Mouse (Mus musculus) MEL (cell line): ENCODE data around the gene Cactin. TPM values are rescaled to one million over a fixed set of nuclear protein-coding genes. Genes with fewer than 3 reads are reported as not detected.

Source experiments
- DNase-seq: peaks from one replicate; pipeline ENCODE4 v3.0.0; 2011; ENCODE audit warnings: low read depth, low spot score
- H3K27ac ChIP-seq: 2 replicates; pipeline ENCODE4 v1.5.1; 2012; ENCODE audit warnings: low read depth, mild to moderate bottlenecking, control low read depth, low read length, moderate library complexity; ENCODE audit not compliant: control insufficient read depth
- H3K27me3 ChIP-seq, 2 experiments: fragments of 150-350 bp in 1 of 2; sonication (generic) in 1 of 2; 2 replicates each; pipeline ENCODE4 v1.6.1; 2012; ENCODE audit warnings: low read length in 2 of 2, mild to moderate bottlenecking in 2 of 2, improper control_type of control experiment in 1 of 2, moderate library complexity in 1 of 2; ENCODE audit not compliant: insufficient read depth in 2 of 2, control insufficient read depth in 1 of 2
- H3K36me3 ChIP-seq, 2 experiments: 2 replicates each; pipeline ENCODE4 v1.6.1; 2012 to 2014; ENCODE audit warnings: low read length in 2 of 2, improper control_type of control experiment in 1 of 2, inconsistent platforms in 1 of 2, mild to moderate bottlenecking in 1 of 2; ENCODE audit not compliant: insufficient read depth in 2 of 2, control insufficient read depth in 1 of 2
- H3K4me1 ChIP-seq, 2 experiments: fragments of 150-350 bp in 1 of 2; sonication (generic) in 1 of 2; 2 replicates each; pipeline ENCODE4 v1.6.1; 2012; ENCODE audit warnings: low read length in 2 of 2, improper control_type of control experiment in 1 of 2, mild to moderate bottlenecking in 1 of 2; ENCODE audit not compliant: insufficient read depth in 2 of 2, control insufficient read depth in 1 of 2
- H3K4me3 ChIP-seq, 2 experiments: fragments of 150-350 bp in 1 of 2; sonication (generic) in 1 of 2; 2 replicates each; pipeline ENCODE4 v1.5.1; 2012; ENCODE audit warnings: low read depth in 2 of 2, low read length in 2 of 2, mild to moderate bottlenecking in 2 of 2, moderate library complexity in 2 of 2, control low read depth in 1 of 2, improper control_type of control experiment in 1 of 2; ENCODE audit not compliant: control insufficient read depth in 1 of 2, insufficient read depth in 1 of 2
- H3K79me2 ChIP-seq: 2 replicates; pipeline ENCODE4 v1.6.1; 2012; ENCODE audit warnings: mild to moderate bottlenecking, low read length, moderate library complexity; ENCODE audit not compliant: control insufficient read depth, poor library complexity, insufficient read depth
- H3K9ac ChIP-seq: 2 replicates; pipeline ENCODE4 v1.6.1; 2012; ENCODE audit warnings: low read depth, mild to moderate bottlenecking, control low read depth, low read length, moderate library complexity; ENCODE audit not compliant: control insufficient read depth, poor library complexity, severe bottlenecking
- H3K9me3 ChIP-seq: fragments of 150-350 bp; sonication (generic); replicated peaks from 2 replicates; pipeline ENCODE4 v1.6.1; 2012; ENCODE audit warnings: mild to moderate bottlenecking, low read length, improper control_type of control experiment, moderate library complexity; ENCODE audit not compliant: insufficient read depth
- BHLHE40 ChIP-seq: IDR thresholded peaks from 2 replicates; pipeline ENCODE4 v1.6.1; 2012; ENCODE audit warnings: low read depth, mild to moderate bottlenecking, inconsistent platforms, low read length, improper control_type of control experiment, borderline replicate concordance
- EP300 ChIP-seq, 2 experiments: IDR thresholded peaks; 2 replicates each; pipeline ENCODE4 v1.6.1; 2011; ENCODE audit warnings: improper control_type of control experiment in 2 of 2, low read length in 2 of 2, low read depth in 1 of 2, mild to moderate bottlenecking in 1 of 2
- ETS1 ChIP-seq: IDR thresholded peaks from 2 replicates; pipeline ENCODE4 v1.6.1; 2012; ENCODE audit warnings: low read depth, mild to moderate bottlenecking, inconsistent platforms, low read length, improper control_type of control experiment, moderate library complexity
- GABPA ChIP-seq: IDR thresholded peaks from 2 replicates; pipeline ENCODE4 v1.6.1; 2012; ENCODE audit warnings: low read depth, mild to moderate bottlenecking, inconsistent platforms, low read length, improper control_type of control experiment, moderate library complexity
- KAT2A ChIP-seq: conservative IDR thresholded peaks from 2 replicates; pipeline ENCODE4 v1.6.1; 2012; ENCODE audit warnings: low read depth, low read length, improper control_type of control experiment, inconsistent platforms
- MAFK ChIP-seq: IDR thresholded peaks from 2 replicates; pipeline ENCODE4 v1.6.1; 2011; ENCODE audit warnings: low read depth, mild to moderate bottlenecking, low read length, improper control_type of control experiment, borderline replicate concordance
- MAX ChIP-seq: IDR thresholded peaks from 2 replicates; pipeline ENCODE4 v1.6.1; 2011; ENCODE audit warnings: low read length, improper control_type of control experiment
- MXI1 ChIP-seq: IDR thresholded peaks from 2 replicates; pipeline ENCODE4 v1.6.1; 2011; ENCODE audit warnings: mild to moderate bottlenecking, low read depth, low read length, improper control_type of control experiment
- MYB ChIP-seq: IDR thresholded peaks from 2 replicates; pipeline ENCODE4 v1.6.1; 2011; ENCODE audit warnings: mild to moderate bottlenecking, low read depth, low read length, improper control_type of control experiment
- POLR2A ChIP-seq, 2 experiments: IDR thresholded peaks; 2 replicates each; pipeline ENCODE4 v1.6.1; 2011 to 2012; ENCODE audit warnings: low read length in 2 of 2, mild to moderate bottlenecking in 2 of 2, control low read depth in 1 of 2, improper control_type of control experiment in 1 of 2, low read depth in 1 of 2, moderate library complexity in 1 of 2; ENCODE audit not compliant: control insufficient read depth in 1 of 2, insufficient read depth in 1 of 2, poor library complexity in 1 of 2
- POLR2AphosphoS5 ChIP-seq: IDR thresholded peaks from 2 replicates; pipeline ENCODE4 v1.6.1; 2012; ENCODE audit warnings: low read depth, borderline replicate concordance, mild to moderate bottlenecking, inconsistent platforms, low read length, moderate library complexity, mixed read lengths
- RAD21 ChIP-seq: IDR thresholded peaks from 2 replicates; pipeline ENCODE4 v1.6.1; 2011; ENCODE audit warnings: mild to moderate bottlenecking, low read depth, low read length, improper control_type of control experiment
- RCOR1 ChIP-seq: IDR thresholded peaks from 2 replicates; pipeline ENCODE4 v1.6.1; 2012; ENCODE audit warnings: low read depth, mild to moderate bottlenecking, inconsistent platforms, low read length, improper control_type of control experiment
- TBP ChIP-seq: IDR thresholded peaks from 2 replicates; pipeline ENCODE4 v1.8.0; 2011; ENCODE audit warnings: low read depth, low read length, improper control_type of control experiment
- UBTF ChIP-seq: IDR thresholded peaks from 2 replicates; pipeline ENCODE4 v1.6.1; 2012; ENCODE audit warnings: low read depth, mild to moderate bottlenecking, inconsistent platforms, low read length, improper control_type of control experiment, moderate library complexity, borderline replicate concordance; ENCODE audit not compliant: insufficient read depth
- USF2 ChIP-seq, 2 experiments: IDR thresholded peaks; 2 replicates each; pipeline ENCODE4 v1.6.1; 2011 to 2012; ENCODE audit warnings: improper control_type of control experiment in 2 of 2, low read length in 2 of 2, borderline replicate concordance in 1 of 2, inconsistent platforms in 1 of 2, low read depth in 1 of 2, mild to moderate bottlenecking in 1 of 2; ENCODE audit not compliant: insufficient read depth in 1 of 2
- ZMIZ1 ChIP-seq: IDR thresholded peaks from 2 replicates; pipeline ENCODE4 v1.6.1; 2012; ENCODE audit warnings: low read depth, mild to moderate bottlenecking, inconsistent platforms, low read length, improper control_type of control experiment, moderate library complexity
- ZNF384 ChIP-seq: IDR thresholded peaks from 2 replicates; pipeline ENCODE4 v1.6.1; 2012; ENCODE audit warnings: low read depth, mild to moderate bottlenecking, inconsistent platforms, low read length, improper control_type of control experiment
- polyA plus RNA-seq, 2 experiments: library from polyadenylated mRNA; stranded (reverse) in 1 of 2; unstranded in 1 of 2; fragments of >175 nt in 1 of 2; fragments of >200 nt in 1 of 2; gene quantifications; 2 replicates each; pipeline versions ENCODE4 v1.2.1 to v1.2.4; 2012; ENCODE audit warnings: low replicate concordance in 2 of 2, low read depth in 1 of 2; ENCODE audit not compliant: insufficient read length in 2 of 2, insufficient read depth in 1 of 2, missing spikeins in 1 of 2
- total RNA-seq: library from RNA; depleted of rRNA; stranded (reverse); fragments of 300-350 nt; gene quantifications from 2 replicates; pipeline ENCODE4 v1.2.3, GENCODE M21; 2012

Cactin gene
- total and polyA plus RNA-seq, 3 experiments: 47.6 to 66.8 TPM; not detected in 1

DNA sequence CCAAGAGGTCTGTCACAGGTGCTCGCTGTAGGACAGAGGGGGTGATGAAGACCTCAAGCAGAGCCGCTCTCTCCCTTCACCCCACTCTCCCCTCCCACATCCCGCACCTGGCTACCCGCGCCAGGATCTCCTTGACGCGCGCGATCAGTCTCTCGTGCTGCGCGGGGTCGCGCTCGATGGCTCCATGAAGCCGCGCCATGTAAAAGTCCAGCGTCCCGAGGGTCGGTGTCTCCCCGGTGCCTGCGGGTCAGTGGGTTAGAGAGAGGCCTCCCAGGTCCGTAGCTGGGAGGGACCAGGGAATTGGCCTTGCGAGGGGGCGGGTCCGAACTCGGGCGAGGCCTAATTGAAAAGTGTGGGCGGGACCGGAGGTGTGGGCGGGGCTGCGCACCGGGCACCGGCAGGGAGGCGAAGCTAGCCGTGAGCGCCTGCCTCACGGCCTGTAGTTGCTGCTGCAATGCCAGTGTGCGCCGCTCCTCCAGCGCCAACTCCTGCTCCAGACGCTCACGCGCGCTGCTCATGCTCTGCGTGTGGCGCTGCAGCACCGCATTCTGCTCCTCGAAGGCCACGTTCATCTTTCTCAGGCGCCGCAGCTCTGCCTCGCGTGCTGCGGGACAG, 25.7 kb downstream of the Cactin start:
- no peaks in the 10 kb centered on the region for H3K27me3 ChIP-seq
- TF ChIP-seq UBTF (no peak), RCOR1 (no peak), MXI1 (no peak), EP300 (IDR thresholded peaks at IDR 0.05; ENCODE audit: low read depth in 1 of 2, low read length in 2 of 2) (no peak), MAX (no peak), POLR2AphosphoS5 (no peak), ZMIZ1 (no peak), USF2 (IDR thresholded peaks at IDR 0.05; ENCODE audit: borderline replicate concordance in 1 of 2, insufficient read depth in 1 of 2, low read depth in 1 of 2, low read length in 2 of 2) (no peak), ETS1 (no peak), GABPA (no peak)

DNA sequence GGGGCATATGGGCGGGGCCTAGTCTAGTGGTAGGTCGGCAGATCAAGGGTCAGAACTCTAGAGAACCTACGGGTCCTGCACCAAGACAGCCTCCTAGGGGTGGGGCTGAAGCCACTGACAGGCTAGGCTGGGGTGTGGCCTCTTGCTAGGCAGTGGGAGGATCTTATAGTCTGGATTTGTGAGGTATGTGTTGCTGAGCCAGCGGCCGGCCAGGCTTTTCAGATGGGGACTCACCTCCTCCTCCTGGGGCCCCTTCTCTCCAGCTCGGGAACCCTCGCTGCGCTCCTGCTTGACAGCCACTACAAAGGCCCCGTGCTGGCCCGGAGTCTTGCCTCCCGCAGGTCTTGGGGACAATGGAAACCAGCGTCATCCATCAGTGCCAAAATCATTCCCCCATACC, 28.2 kb downstream of the Cactin start:
- Histone ChIP-seq H3K4me3 (peak overlapping the region; percentile 81 to 94), H3K27me3 (no peaks in the 10 kb centered on the region), H3K9me3 (no peaks in the 10 kb centered on the region), H3K9ac (peak overlapping the region; percentile 84), H3K79me2 (peaks cover 4% of the 10 kb centered on the region; the same call in 1 of the 2 replicates), H3K4me1 (peaks cover 16 to 19% of the 10 kb centered on the region in 2 experiments), H3K36me3 (peaks cover 0 to 10% of the 10 kb centered on the region in 2 experiments; a peak in 2 of 4 replicates), H3K27ac (no peak overlapping the region)
- no peak for TF ChIP-seq RAD21
- TF ChIP-seq KAT2A: no peak
- TF ChIP-seq TBP: no peak
- TF ChIP-seq MAFK: no peak
- TF ChIP-seq MYB: no peak
- no peak for TF ChIP-seq BHLHE40
- no peak for TF ChIP-seq UBTF
- no peak for TF ChIP-seq RCOR1
- TF ChIP-seq POLR2A (IDR thresholded peaks at IDR 0.05; ENCODE audit: control insufficient read depth in 1 of 2, insufficient read depth in 1 of 2, low read depth in 1 of 2, low read length in 2 of 2, poor library complexity in 1 of 2): no peak; a peak in 1 of 4 replicates
- TF ChIP-seq GABPA: no peak
- no peak for TF ChIP-seq ZNF384
- TF ChIP-seq MAX: no peak
- peak; percentile 76 for DNase-seq

More for the DNA sequence above, 25.7 kb downstream of the Cactin start:
- Histone ChIP-seq H3K27ac (no peak overlapping the region), H3K79me2 (peaks cover 4% of the 10 kb centered on the region; the same call in 1 of the 2 replicates), H3K9ac (no peak overlapping the region), H3K36me3 (peaks cover 0 to 3% of the 10 kb centered on the region in 2 experiments; a peak in 2 of 4 replicates), H3K4me1 (peaks cover 11 to 13% of the 10 kb centered on the region in 2 experiments; a peak in 3 of 4 replicates), H3K9me3 (no peaks in the 10 kb centered on the region), H3K4me3 (no peak overlapping the region)
- DNase-seq: no peak
